Mouse (Mus musculus) R1 (cell line): ENCODE data around the gene Ankrd34a.

Experiments used
- DNase-seq: peaks from one replicate; pipeline ENCODE4 v3.0.0-alpha.2; 2018; ENCODE audit warnings: low read depth, low spot score

The Ankrd34a gene

GRCm38 (mm10) chr3:96596228-96596707, at the start of gene Ankrd34a:
Gene Ankrd34a, plus strand, starts transcription at chr3:96596636.
- no peak for DNase-seq

DNA sequence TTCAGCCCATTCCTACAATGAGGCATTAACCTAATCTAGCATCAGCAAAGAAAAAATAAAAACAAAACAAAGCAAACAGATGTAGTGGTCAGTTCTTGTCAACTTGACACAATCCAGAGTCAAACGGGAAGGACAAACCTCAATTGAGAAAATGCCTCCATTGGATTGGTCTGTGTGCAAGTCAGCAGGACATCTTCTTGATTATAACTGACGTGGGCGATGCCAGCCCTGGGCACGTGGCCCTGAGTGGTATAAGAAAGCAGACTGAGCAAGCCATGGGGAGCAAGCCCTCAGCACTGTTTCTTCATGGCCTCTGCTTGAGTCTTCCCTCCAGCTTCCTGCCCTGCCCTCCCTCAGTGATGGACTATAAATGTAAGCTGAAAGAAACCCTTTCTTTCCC, 49.6 kb upstream of the Ankrd34a start:
- no peak for DNase-seq

DNA sequence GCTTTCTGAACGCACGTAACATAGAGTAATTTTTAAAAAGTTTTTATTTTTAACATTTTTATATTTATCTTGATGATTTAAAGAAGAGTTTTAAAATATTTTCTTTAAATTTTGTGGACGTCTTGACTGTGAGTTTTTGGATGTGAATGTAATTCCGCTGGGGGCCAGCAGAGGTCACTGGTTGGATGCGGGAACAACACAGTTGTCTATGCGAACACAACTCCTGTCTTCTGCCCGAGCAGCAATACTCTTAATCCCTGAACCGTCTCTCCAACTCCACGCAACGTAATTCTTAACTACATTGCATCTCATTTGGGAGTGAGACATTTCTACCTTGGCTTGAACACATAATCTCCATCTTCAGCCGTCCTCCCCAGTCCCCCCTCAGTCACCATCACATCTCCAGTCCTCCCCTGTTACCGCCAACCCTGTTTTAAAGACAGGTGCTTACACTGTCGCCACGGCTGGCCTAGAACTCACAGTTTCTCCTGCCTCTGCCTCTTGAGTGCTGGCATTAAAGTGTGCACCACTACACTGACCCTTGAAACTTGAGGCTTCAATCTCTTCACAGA, 49.0 kb upstream of the Ankrd34a start:
- DNase-seq: peak; percentile 70

DNA sequence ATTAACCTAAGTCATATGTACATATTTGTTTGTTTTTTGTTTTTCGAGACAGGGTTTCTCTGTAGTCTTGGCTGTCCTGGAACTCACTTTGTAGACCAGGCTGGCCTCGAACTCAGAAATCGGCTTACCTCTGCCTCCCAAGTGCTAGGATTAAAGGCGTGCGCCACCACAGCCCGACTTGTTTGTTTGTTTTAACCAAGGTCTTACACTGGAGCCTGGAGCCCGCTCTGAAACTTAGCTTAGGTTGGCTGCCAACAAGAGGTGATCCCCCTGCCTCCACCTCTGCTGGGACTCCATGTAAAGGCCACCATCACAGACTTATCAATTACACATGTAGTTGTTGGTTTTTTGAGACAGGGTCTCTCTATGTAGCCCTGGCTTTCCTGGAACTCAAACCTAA, 47.6 kb upstream of the Ankrd34a start:
- DNase-seq: no peak

GRCm38 (mm10) chr3:96549346-96549745, 47.1 kb upstream of the Ankrd34a start:
- DNase-seq: no peak

DNA sequence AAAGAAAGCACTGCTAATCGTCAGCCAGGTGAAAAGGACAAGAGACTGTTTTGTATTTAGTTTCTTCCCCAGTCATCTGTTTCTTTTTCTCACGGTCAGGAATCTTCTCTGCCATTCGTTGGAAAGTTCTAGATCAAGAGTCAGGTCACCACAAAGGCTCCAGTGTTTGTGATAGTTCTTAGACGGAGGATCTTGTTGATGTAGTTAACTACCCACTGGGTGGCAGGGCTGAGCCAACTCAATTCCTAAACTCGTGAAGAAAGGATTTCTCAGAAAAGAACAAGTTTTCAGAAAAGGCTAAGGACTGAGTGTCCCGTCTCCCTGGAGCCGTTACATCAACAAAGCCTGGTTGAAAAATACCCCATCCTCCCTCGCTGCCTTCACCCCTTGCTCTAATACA, 45.2 kb upstream of the Ankrd34a start:
- DNase-seq: peak; percentile 84

DNA sequence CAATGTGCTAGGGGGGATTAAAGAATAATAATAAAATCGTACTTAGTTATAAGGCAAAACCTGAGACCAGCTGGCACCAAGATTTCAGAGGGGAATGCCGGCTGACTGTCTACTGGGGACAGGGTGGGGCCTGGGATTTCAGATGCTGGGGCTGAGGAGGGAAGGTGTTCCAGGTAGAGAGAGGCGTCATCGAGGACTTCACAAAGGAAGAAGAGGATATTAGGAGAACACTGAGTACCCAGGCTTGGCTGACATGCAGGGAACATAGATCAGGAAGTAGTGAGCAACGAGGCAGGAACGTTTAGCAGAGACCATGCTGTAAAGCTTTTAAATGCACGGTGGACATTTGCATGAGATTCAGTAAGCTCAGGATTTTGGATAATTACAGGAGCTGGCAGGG, 44.5 kb upstream of the Ankrd34a start:
- no peak for DNase-seq

- no peak for DNase-seq
Measured at GRCm38 (mm10) chr3:96553601-96554000, 42.8 kb upstream of the Ankrd34a start.

DNA sequence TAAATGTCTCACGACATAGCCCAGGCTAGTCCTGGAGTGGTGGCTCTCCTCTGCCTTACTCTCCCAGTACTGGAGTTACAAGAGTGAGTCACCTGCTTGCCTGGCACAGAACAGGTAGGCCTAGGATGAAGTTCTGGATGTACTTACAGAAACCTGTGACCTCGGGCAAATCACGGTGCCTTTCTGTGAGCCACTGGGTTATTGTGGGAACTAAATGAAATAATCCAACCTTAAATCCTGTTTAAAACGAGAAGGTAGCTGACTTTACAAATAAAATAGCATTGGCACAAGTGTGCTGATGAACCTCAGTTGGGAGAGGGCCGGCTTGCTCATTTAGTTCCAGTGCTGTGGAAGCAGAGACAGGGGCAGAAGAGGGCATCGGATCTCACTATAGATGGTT, 42.2 kb upstream of the Ankrd34a start:
- DNase-seq: no peak

- no peak for DNase-seq
Measured at GRCm38 (mm10) chr3:96555041-96555596, 41.3 kb upstream of the Ankrd34a start.

- no peak for DNase-seq
Measured at GRCm38 (mm10) chr3:96555999-96556614, 40.3 kb upstream of the Ankrd34a start.

GRCm38 (mm10) chr3:96556651-96557635, 39.5 kb upstream of the Ankrd34a start:
- peak; percentile 54 for DNase-seq

DNA sequence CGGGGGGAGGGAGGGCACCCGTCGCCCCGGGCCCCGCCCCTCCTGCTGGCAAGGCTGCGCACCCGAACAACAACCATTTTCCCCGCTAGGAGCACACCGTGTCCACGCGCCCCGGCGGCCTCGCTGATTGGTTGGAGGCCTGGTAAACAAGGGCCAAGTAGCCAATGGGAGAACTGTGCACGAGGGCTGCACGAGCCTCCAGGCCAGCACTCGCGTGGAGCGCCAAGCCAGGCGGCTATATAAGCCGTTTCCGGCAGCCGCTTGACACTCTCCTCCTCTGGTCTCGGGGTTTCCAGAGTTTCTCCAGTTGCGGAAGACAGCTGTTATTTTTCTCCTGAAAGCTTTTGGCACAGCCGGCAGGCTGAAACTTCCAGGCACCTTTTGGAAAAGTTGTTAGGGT, 38.7 kb upstream of the Ankrd34a start, which contains the start of gene Txnip:
Gene Txnip, plus strand, starts transcription at position 264 of the 400 bp plus-strand sequence.
- peak; percentile 99 for DNase-seq

DNA sequence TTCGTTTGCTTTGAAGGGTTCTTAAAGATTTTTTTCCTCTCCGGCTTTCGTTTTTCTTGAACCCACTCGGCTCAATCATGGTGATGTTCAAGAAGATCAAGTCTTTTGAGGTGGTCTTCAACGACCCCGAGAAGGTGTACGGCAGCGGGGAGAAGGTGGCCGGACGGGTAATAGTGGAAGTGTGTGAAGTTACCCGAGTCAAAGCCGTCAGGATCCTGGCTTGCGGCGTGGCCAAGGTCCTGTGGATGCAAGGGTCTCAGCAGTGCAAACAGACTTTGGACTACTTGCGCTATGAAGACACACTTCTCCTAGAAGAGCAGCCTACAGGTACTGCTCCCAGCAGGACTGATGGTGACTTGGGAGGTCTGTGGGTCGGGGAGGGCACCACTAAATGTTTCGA, 38.3 kb upstream of the Ankrd34a start:
- DNase-seq: no peak

- DNase-seq: no peak
Measured at GRCm38 (mm10) chr3:96558668-96559196, 37.7 kb upstream of the Ankrd34a start.

DNA sequence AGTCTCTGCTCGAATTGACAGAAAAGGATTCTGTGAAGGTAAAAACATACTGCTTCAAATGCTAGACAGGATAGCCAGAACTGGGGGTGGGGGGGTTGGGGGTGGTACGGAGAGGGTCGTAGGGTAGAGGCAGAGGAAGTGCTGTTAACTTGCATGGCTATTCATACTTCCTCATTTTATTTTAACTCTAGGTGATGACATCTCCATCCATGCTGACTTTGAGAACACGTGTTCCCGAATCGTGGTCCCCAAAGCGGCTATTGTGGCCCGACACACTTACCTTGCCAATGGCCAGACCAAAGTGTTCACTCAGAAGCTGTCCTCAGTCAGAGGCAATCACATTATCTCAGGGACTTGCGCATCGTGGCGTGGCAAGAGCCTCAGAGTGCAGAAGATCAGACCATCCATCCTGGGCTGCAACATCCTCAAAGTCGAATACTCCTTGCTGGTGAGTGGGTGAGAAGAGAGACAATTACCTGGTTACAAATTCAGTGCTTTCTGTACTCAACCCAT, 37.0 kb upstream of the Ankrd34a start:
- no peak for DNase-seq

- DNase-seq: no peak
Measured at GRCm38 (mm10) chr3:96559911-96560850, 36.3 kb upstream of the Ankrd34a start.

GRCm38 (mm10) chr3:96560881-96561668, 35.4 kb upstream of the Ankrd34a start:
- no peak for DNase-seq

DNA sequence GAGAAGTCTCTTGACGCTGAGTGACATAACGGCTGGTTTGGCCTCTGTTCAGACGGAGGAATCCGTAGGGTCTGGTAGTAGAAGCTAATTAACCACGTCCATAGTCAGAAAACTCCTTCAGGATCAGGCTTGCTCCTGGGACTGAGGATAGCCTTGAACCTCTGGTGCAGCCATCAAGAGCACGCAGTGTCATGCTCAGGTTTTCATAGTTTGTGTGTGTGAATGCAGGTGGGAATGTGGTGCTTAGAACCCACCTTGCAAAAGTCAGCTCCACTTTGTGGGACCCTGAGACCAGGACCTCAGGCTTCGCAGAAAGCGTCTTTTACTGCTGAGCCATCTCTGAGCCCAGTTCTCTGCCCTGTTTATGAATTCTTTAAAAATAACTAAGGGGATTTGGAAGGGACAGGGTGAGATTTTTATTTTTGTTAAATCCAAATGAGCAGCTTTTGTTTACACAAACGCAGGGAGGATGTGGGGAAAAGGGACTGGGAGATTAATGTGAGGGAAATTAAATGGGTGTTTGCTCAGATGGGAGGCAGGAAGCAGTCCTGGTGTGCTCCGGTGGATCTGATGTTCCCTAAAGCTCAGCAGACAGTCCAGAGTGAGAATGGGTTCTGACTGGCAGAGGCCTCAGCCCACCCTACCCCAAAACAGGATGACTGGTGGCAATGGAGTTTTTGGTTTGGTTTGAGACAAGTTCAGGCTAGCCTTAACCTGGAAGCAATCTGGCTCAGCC, 34.3 kb upstream of the Ankrd34a start:
- DNase-seq: peak; percentile 30
